Mouse (Mus musculus) brain, embryonic 14.5 days (tissue): ENCODE measurements at regions not wholly inside any gene's neighbourhood (a gene's known extent, or its start where the extent isn't known, plus 50 kb on each side); places are given as distances from the start of the nearest gene placed in this dataset.

Source experiments
- CTCF ChIP-seq: fragments of 200-500 bp; IDR thresholded peaks from 2 replicates; pipeline ENCODE4 v1.5.1; 2012; ENCODE audit warnings: inconsistent platforms, mild to moderate bottlenecking, moderate library complexity, borderline replicate concordance; ENCODE audit not compliant: insufficient read depth, insufficient read length; ENCODE audit errors: extremely low read depth
- POLR2A ChIP-seq: fragments of 200-500 bp; IDR thresholded peaks from 2 replicates; pipeline ENCODE4 v1.6.1; 2012; ENCODE audit warnings: mild to moderate bottlenecking, inconsistent platforms, borderline replicate concordance; ENCODE audit not compliant: poor library complexity, insufficient read depth, insufficient read length, severe bottlenecking; ENCODE audit errors: extremely low read depth

DNA sequence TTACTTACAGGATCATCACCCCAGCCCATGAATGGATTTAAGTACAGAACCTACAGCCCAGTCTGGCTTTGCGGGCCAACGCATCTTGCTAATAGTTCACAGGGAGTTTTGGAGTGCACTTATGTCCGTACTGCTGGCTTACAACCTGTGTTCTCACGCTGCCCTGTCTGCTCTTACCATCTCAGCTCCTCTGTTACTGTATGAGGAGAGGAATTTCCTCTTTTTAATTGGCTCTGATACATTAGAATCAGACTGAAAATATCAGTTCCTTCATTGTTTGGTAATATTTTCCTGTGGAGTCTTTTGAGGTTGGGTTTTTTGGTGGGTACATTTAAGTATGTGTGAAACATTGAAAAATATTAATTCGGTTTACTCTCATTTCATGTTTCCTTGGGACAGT, 221.3 kb upstream of the Cxcr4 start:
- TF ChIP-seq CTCF, result no peak
- no peak for TF ChIP-seq POLR2A
